Mouse (Mus musculus) embryonic fibroblast, embryonic 13.5 days (primary cell): ENCODE data around the gene Gm42791. TPM values are rescaled to one million over a fixed set of nuclear protein-coding genes. Genes with fewer than 3 reads are reported as not detected.

ENCODE experiments used
- H3K27ac ChIP-seq: 2 replicates; pipeline ENCODE4 v1.5.1; 2012; ENCODE audit warnings: low read length, control low read depth, inconsistent platforms; ENCODE audit not compliant: insufficient read depth
- H3K4me1 ChIP-seq: 2 replicates; pipeline ENCODE4 v1.6.1; 2011; ENCODE audit warnings: low read length; ENCODE audit not compliant: control insufficient read depth, insufficient read depth
- H3K4me3 ChIP-seq: 2 replicates; pipeline ENCODE4 v1.5.1; 2011; ENCODE audit warnings: mild to moderate bottlenecking, control low read depth, low read length; ENCODE audit not compliant: insufficient read depth
- CTCF ChIP-seq: IDR thresholded peaks from 2 replicates; pipeline ENCODE4 v1.5.1; 2011; ENCODE audit warnings: mild to moderate bottlenecking, control low read depth, low read length, moderate library complexity, borderline replicate concordance; ENCODE audit not compliant: insufficient read depth
- POLR2A ChIP-seq: IDR thresholded peaks from 2 replicates; pipeline ENCODE4 v1.6.1; 2011; ENCODE audit warnings: low read depth, mild to moderate bottlenecking, control low read depth, low read length, moderate library complexity
- polyA plus RNA-seq: library from polyadenylated mRNA; stranded (reverse); fragments of >200 nt; gene quantifications from 2 replicates; pipeline ENCODE4 v1.2.4, GENCODE M21; 2011; ENCODE audit warnings: low read depth; ENCODE audit not compliant: missing spikeins, insufficient read length

Gm42791 gene
- polyA plus RNA-seq, 1 experiment = 7.1 TPM

- no peak overlapping the region for H3K4me3 ChIP-seq
- TF ChIP-seq CTCF = no peak
- TF ChIP-seq POLR2A = no peak
- H3K27ac ChIP-seq = no peak overlapping the region
- H3K4me1 ChIP-seq = peaks cover 2% of the 10 kb centered on the region; the same call in 1 of the 2 replicates
Measured at GRCm38 (mm10) chr5:148955575-148955974, 39.4 kb downstream of the Gm42791 start.

GRCm38 (mm10) chr5:148954314-148955060 is 40.5 kb downstream of the Gm42791 start:
- TF ChIP-seq CTCF = no peak
- TF ChIP-seq POLR2A = no peak
- no peak overlapping the region for H3K4me3 ChIP-seq
- H3K27ac ChIP-seq = no peak overlapping the region
- peaks cover 4% of the 10 kb centered on the region; the same call in 1 of the 2 replicates for H3K4me1 ChIP-seq

- no peak for TF ChIP-seq CTCF
- no peak for TF ChIP-seq POLR2A
- H3K4me1 ChIP-seq = peaks cover 4% of the 10 kb centered on the region; the same call in 1 of the 2 replicates
- H3K27ac ChIP-seq = no peak overlapping the region
- no peak overlapping the region for H3K4me3 ChIP-seq
Measured at GRCm38 (mm10) chr5:148953098-148953497, 41.8 kb downstream of the Gm42791 start.

GRCm38 (mm10) chr5:148952419-148952818 is 42.5 kb downstream of the Gm42791 start:
- Histone ChIP-seq H3K4me3 (no peak overlapping the region), H3K27ac (no peak overlapping the region), H3K4me1 (peaks cover 4% of the 10 kb centered on the region; the same call in 1 of the 2 replicates)
- TF ChIP-seq CTCF (peak; percentile 41; the same call in 1 of the 2 replicates), POLR2A (no peak)

- no peak overlapping the region for H3K27ac ChIP-seq
- TF ChIP-seq CTCF (no peak), POLR2A (no peak)
- H3K4me1 ChIP-seq = peaks cover 4% of the 10 kb centered on the region; the same call in 1 of the 2 replicates
- no peak overlapping the region for H3K4me3 ChIP-seq
Measured at GRCm38 (mm10) chr5:148951360-148951759, 43.6 kb downstream of the Gm42791 start.

GRCm38 (mm10) chr5:148950064-148950463 is 44.9 kb downstream of the Gm42791 start:
- TF ChIP-seq CTCF = no peak
- peak; percentile 48 for TF ChIP-seq POLR2A
- H3K4me3 ChIP-seq = no peak overlapping the region
- peak overlapping the region; percentile 89 for H3K27ac ChIP-seq
- peaks cover 4% of the 10 kb centered on the region; the same call in 1 of the 2 replicates for H3K4me1 ChIP-seq

- TF ChIP-seq POLR2A = no peak
- TF ChIP-seq CTCF = no peak
- H3K27ac ChIP-seq = no peak overlapping the region
- no peak overlapping the region for H3K4me3 ChIP-seq
- H3K4me1 ChIP-seq = peaks cover 4% of the 10 kb centered on the region; the same call in 1 of the 2 replicates
Measured at GRCm38 (mm10) chr5:148948577-148948976, 46.4 kb downstream of the Gm42791 start.

GRCm38 (mm10) chr5:148947412-148947811 is 47.5 kb downstream of the Gm42791 start:
- peaks cover 4% of the 10 kb centered on the region; the same call in 1 of the 2 replicates for H3K4me1 ChIP-seq
- no peak overlapping the region for H3K27ac ChIP-seq
- no peak overlapping the region for H3K4me3 ChIP-seq
- TF ChIP-seq CTCF (no peak), POLR2A (no peak)

GRCm38 (mm10) chr5:148946787-148947186 is 48.2 kb downstream of the Gm42791 start:
- no peak overlapping the region for H3K4me3 ChIP-seq
- H3K4me1 ChIP-seq = peaks cover 4% of the 10 kb centered on the region; the same call in 1 of the 2 replicates
- TF ChIP-seq CTCF (peak; percentile 13; the same call in 1 of the 2 replicates), POLR2A (no peak)
- H3K27ac ChIP-seq = no peak overlapping the region

GRCm38 (mm10) chr5:148945735-148946134 is 49.2 kb downstream of the Gm42791 start:
- TF ChIP-seq POLR2A (no peak), CTCF (no peak)
- Histone ChIP-seq H3K27ac (no peak overlapping the region), H3K4me3 (no peak overlapping the region), H3K4me1 (peaks cover 2% of the 10 kb centered on the region; the same call in 1 of the 2 replicates)
